ENCODE assay signal across 8 mouse cellular contexts in the genomic region with DNA sequence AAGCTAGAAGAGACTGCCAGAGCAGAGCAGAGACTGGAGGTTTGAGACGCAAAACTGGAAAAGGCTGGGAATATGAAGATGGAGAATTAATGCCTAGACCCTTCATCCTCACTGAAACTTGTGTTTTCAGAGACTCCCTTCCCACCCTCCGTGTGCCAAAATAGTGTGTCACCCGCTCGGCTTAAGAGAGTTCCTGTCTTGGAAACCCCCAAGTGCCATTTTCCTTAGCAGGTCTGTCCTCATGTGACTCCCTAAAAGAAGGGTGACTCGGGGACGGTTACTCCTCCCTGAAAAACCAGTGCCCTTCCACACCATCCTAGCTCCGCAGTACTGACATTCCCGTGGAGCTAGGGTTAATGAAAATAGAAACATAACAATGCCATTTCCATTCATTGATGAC. TPM values are rescaled to one million over a fixed set of nuclear protein-coding genes. Genes with fewer than 3 reads are reported as not detected.
DNase-seq lines count a peak whose midpoint lies in the region; ATAC-seq and TF ChIP-seq lines count a peak whose summit lies in the region.

No protein-coding gene starts in this region.

- H3K27ac ChIP-seq in kidney, postnatal 0 days, result peak overlapping the region; percentile 96; the same call in 1 of the 2 replicates
- no peak overlapping the region for H3K27ac ChIP-seq in cortical plate, adult 2 months (ENCODE audit: insufficient read depth, low read length)
- H3K27ac ChIP-seq in hindbrain, embryonic 16.5 days (ENCODE audit: low read depth, low read length), result peak overlapping the region; percentile 95
- peak overlapping the region; percentile 88 for H3K27ac ChIP-seq in midbrain, postnatal 0 days (ENCODE audit: low read depth, low read length)

- WGBS in kidney, postnatal 0 days, result under 1% methylated on average over 8 of the region's 8 CpGs
- WGBS in hindbrain, embryonic 16.5 days, result under 1% methylated on average over 8 of the region's 8 CpGs
- under 1% methylated on average over 8 of the region's 8 CpGs for WGBS in midbrain, postnatal 0 days

- no peaks in the 10 kb centered on the region for H3K36me3 ChIP-seq in kidney, postnatal 0 days (ENCODE audit: insufficient read depth, low read length)
- H3K36me3 ChIP-seq in hindbrain, embryonic 16.5 days (ENCODE audit: control insufficient read depth, insufficient read depth, low read length), result no peaks in the 10 kb centered on the region
- no peaks in the 10 kb centered on the region for H3K36me3 ChIP-seq in midbrain, postnatal 0 days (ENCODE audit: insufficient read depth, low read length)

- no peak for ATAC-seq in kidney, postnatal 0 days (replicated peaks; ENCODE audit: low FRiP score, low read depth)
- no peak for ATAC-seq in hindbrain, embryonic 16.5 days
- ATAC-seq in midbrain, postnatal 0 days (ENCODE audit: low FRiP score), result no peak

- peaks cover 12% of the 10 kb centered on the region; the same call in 1 of the 2 replicates for H3K4me1 ChIP-seq in kidney, postnatal 0 days (replicated peaks; ENCODE audit: insufficient read depth, low read length)
- peaks cover 4% of the 10 kb centered on the region for H3K4me1 ChIP-seq in cortical plate, adult 2 months (ENCODE audit: control insufficient read depth, insufficient read depth, low read length)
- H3K4me1 ChIP-seq in hindbrain, embryonic 16.5 days (ENCODE audit: control insufficient read depth, insufficient read depth, low read depth, low read length), result peaks cover 26% of the 10 kb centered on the region
- H3K4me1 ChIP-seq in midbrain, postnatal 0 days (ENCODE audit: insufficient read depth, low read length), result peaks cover 3% of the 10 kb centered on the region; the same call in 1 of the 2 replicates

- H3K9me3 ChIP-seq in kidney, postnatal 0 days (replicated peaks; ENCODE audit: low read length), result no peaks in the 10 kb centered on the region
- no peaks in the 10 kb centered on the region for H3K9me3 ChIP-seq in hindbrain, embryonic 16.5 days (ENCODE audit: control insufficient read depth, low read length)
- H3K9me3 ChIP-seq in midbrain, postnatal 0 days (ENCODE audit: low read length), result no peaks in the 10 kb centered on the region

- no peak for DNase-seq in kidney, postnatal 0 days (ENCODE audit: low spot score)
- no peak for DNase-seq in kidney, adult 8-10 months
- no peak for DNase-seq in midbrain, postnatal 0 days (ENCODE audit: low spot score)
- no peak for DNase-seq in adrenal gland, postnatal 10 days
- no peak for DNase-seq in frontal cortex, postnatal 36 days (ENCODE audit: low spot score in 2 of 2)
- no peak for DNase-seq in spleen, postnatal 14 days (ENCODE audit: low spot score in 2 of 2)

- H3K9ac ChIP-seq in kidney, postnatal 0 days (ENCODE audit: low read depth, low read length), result peak overlapping the region; percentile 84
- H3K9ac ChIP-seq in hindbrain, embryonic 16.5 days (ENCODE audit: low read depth, low read length), result peak overlapping the region; percentile 79
- H3K9ac ChIP-seq in midbrain, postnatal 0 days (replicated peaks; ENCODE audit: low read length, poor library complexity, severe bottlenecking), result peak overlapping the region; percentile 84

- no peak for TF ChIP-seq CTCF in kidney, postnatal 0 days (IDR thresholded peaks at IDR 0.05; ENCODE audit: low read depth)
- no peak for TF ChIP-seq CTCF in cortical plate, adult 2 months (IDR thresholded peaks at IDR 0.05; ENCODE audit: extremely low read depth, insufficient read depth, low read length)
- TF ChIP-seq CTCF in midbrain, postnatal 0 days (IDR thresholded peaks at IDR 0.05), result no peak

- H3K4me3 ChIP-seq in kidney, postnatal 0 days (replicated peaks; ENCODE audit: low read depth, low read length), result peak overlapping the region; percentile 75
- H3K4me3 ChIP-seq in cortical plate, adult 2 months (ENCODE audit: insufficient read depth, low read length), result peak overlapping the region; percentile 52
- peak overlapping the region; percentile 68 for H3K4me3 ChIP-seq in hindbrain, embryonic 16.5 days (ENCODE audit: low read length)
- H3K4me3 ChIP-seq in midbrain, postnatal 0 days (ENCODE audit: low read depth, low read length), result peak overlapping the region; percentile 92

- TF ChIP-seq POLR2A in cortical plate, adult 2 months (IDR thresholded peaks at IDR 0.05; ENCODE audit: extremely low read depth, insufficient read depth, low read length), result no peak

- H3K27me3 ChIP-seq in kidney, postnatal 0 days (ENCODE audit: insufficient read depth, low read length), result no peaks in the 10 kb centered on the region
- no peaks in the 10 kb centered on the region for H3K27me3 ChIP-seq in hindbrain, embryonic 16.5 days (replicated peaks; ENCODE audit: control insufficient read depth, insufficient read depth, low read length)
- no peaks in the 10 kb centered on the region; the same call in 1 of the 2 replicates for H3K27me3 ChIP-seq in midbrain, postnatal 0 days (ENCODE audit: insufficient read depth, low read length)

- H3K4me2 ChIP-seq in kidney, postnatal 0 days (ENCODE audit: low read length), result peak overlapping the region; percentile 95
- H3K4me2 ChIP-seq in hindbrain, embryonic 16.5 days (ENCODE audit: low read length), result peak overlapping the region; percentile 85
- H3K4me2 ChIP-seq in midbrain, postnatal 0 days (ENCODE audit: low read depth, low read length, poor library complexity, severe bottlenecking), result peak overlapping the region; percentile 79

RNA-seq across cellular contexts. Expression of a gene that starts 0.2 kb away (rescaled TPM):
- 50.9 and 51.0 TPM in 2 replicates for polyA plus RNA-seq in kidney, postnatal 0 days (2015; fragmentation: Nextera tagmentation; extraction: Ambion mirVana)
- polyA plus RNA-seq in cortical plate, adult 2 months (2012; rRNA removed), result 19.7 and 20.5 TPM in 2 replicates
- 43.0 and 45.2 TPM in 2 replicates for polyA plus RNA-seq in hindbrain, embryonic 16.5 days (2015; fragmentation: Nextera tagmentation; extraction: Ambion mirVana)
- total RNA-seq in midbrain, postnatal 0 days (2014; rRNA removed), result 54.4 and 74.2 TPM in 2 replicates
- polyA plus RNA-seq in midbrain, postnatal 0 days (2015; fragmentation: Nextera tagmentation; extraction: Ambion mirVana), result 32.7 and 42.7 TPM in 2 replicates
- 10 to 100 TPM; 51.6 to 53.4 TPM for total RNA-seq in adrenal gland, postnatal 10 days (2021)

RNA-seq across cellular contexts. Expression of a gene that starts 22.8 kb away (rescaled TPM):
- 134 and 137 TPM in 2 replicates for polyA plus RNA-seq in kidney, postnatal 0 days (2015; fragmentation: Nextera tagmentation; extraction: Ambion mirVana)
- 61.4 and 70.4 TPM in 2 replicates for polyA plus RNA-seq in cortical plate, adult 2 months (2012; rRNA removed)
- polyA plus RNA-seq in hindbrain, embryonic 16.5 days (2015; fragmentation: Nextera tagmentation; extraction: Ambion mirVana), result 72.7 and 85.8 TPM in 2 replicates
- 40.7 and 52.5 TPM in 2 replicates for total RNA-seq in midbrain, postnatal 0 days (2014; rRNA removed)
- 74.4 and 74.9 TPM in 2 replicates for polyA plus RNA-seq in midbrain, postnatal 0 days (2015; fragmentation: Nextera tagmentation; extraction: Ambion mirVana)
- 100 to 1,000 TPM; 107 to 109 TPM for total RNA-seq in adrenal gland, postnatal 10 days (2021)
